9 mouse cellular contexts compared by ENCODE assay signal in the genomic region with DNA sequence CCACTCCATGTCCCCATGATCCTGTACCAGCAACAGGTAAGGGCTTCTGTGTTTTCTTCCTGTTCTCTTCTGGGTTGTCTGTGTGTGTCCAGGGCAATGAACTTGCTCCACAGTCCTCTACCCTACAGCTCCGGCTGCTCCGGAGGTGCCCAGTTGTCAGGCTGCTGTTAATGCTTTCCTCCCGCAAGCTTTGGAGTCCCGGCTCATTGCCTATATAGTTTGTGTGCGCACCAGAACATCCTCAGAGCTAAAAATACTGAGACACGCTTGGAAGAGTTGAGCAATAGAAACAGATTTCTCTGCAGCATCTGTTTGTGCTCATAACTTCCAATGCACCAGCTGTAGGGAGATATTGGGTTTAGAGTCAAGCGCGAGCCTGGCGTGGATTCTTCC. TPM values are rescaled to one million over a fixed set of nuclear protein-coding genes. Genes with fewer than 3 reads are reported as not detected.
A peak's percentile ranks its signal among the peaks of the same experiment; 100 is the strongest.
DNase-seq lines count a peak whose midpoint lies in the region; ATAC-seq and TF ChIP-seq lines count a peak whose summit lies in the region.
"Had no signal": no experiment of that assay in that cellular context is flagged by ENCODE, and none has a peak within 500 bp of the region (broad histone marks: within the 10 kb centered on the region; RNA-seq: fewer than 3 reads in every experiment).

No protein-coding gene starts in this region.

- H3K9me3 ChIP-seq in limb, embryonic 12.5 days, result no peaks in the 10 kb centered on the region
- H3K9me3 ChIP-seq in neural tube, embryonic 14.5 days (ENCODE audit: control insufficient read depth, low read length), result no peaks in the 10 kb centered on the region

- no peak for TF ChIP-seq CTCF in bone marrow, adult 2 months (IDR thresholded peaks at IDR 0.05; ENCODE audit: control insufficient read depth, insufficient read depth, low read length)

- ATAC-seq in granulocyte monocyte progenitor cell, adult 5-6 weeks (replicated peaks; ENCODE audit: poor library complexity, severe bottlenecking), result peak; percentile 49
- peak; percentile 67 for ATAC-seq in limb, embryonic 12.5 days (ENCODE audit: insufficient number of reproducible peaks, insufficient read depth, low FRiP score, low TSS enrichment, low read depth)
- ATAC-seq in neural tube, embryonic 14.5 days (ENCODE audit: low read depth), result peak; percentile 68
- ATAC-seq in activated CD4-positive, CD25-positive, alpha-beta regulatory T cell, adult 4 months, result no peak

- peak overlapping the region; percentile 52 for H3K9ac ChIP-seq in limb, embryonic 12.5 days (replicated peaks)
- H3K9ac ChIP-seq in neural tube, embryonic 14.5 days (replicated peaks; ENCODE audit: low read depth, low read length), result peak overlapping the region; percentile 43

- under 1% methylated on average over 9 of the region's 9 CpGs for WGBS in bone marrow, adult 2 months
- under 1% methylated on average over 9 of the region's 9 CpGs for WGBS in limb, embryonic 12.5 days
- under 1% methylated on average over 9 of the region's 9 CpGs for WGBS in neural tube, embryonic 14.5 days

- peak; percentile 56 to 71 for DNase-seq in heart, adult 18-20 months
- DNase-seq in heart, postnatal 4 days, result no peak
- DNase-seq in cerebellum, adult 8-10 months, result no peak

- H3K4me2 ChIP-seq in limb, embryonic 12.5 days, result peak overlapping the region; percentile 95
- peak overlapping the region; percentile 100 for H3K4me2 ChIP-seq in neural tube, embryonic 14.5 days (ENCODE audit: low read depth, low read length)

- no peaks in the 10 kb centered on the region for H3K36me3 ChIP-seq in limb, embryonic 12.5 days
- H3K36me3 ChIP-seq in neural tube, embryonic 14.5 days (ENCODE audit: control insufficient read depth, insufficient read depth, low read length), result no peaks in the 10 kb centered on the region
- H3K36me3 ChIP-seq: G1E had no signal

- H3K4me3 ChIP-seq in bone marrow, adult 2 months (replicated peaks; ENCODE audit: control insufficient read depth, low read depth, low read length), result peak overlapping the region; percentile 64
- H3K4me3 ChIP-seq in limb, embryonic 12.5 days (replicated peaks), result peak overlapping the region; percentile 68
- H3K4me3 ChIP-seq in neural tube, embryonic 14.5 days (ENCODE audit: low read depth, low read length), result peak overlapping the region; percentile 49

- TF ChIP-seq POLR2A in bone marrow, adult 2 months (IDR thresholded peaks at IDR 0.05; ENCODE audit: borderline replicate concordance, control insufficient read depth, low read depth, low read length), result no peak

- H3K27me3 ChIP-seq in limb, embryonic 12.5 days, result no peaks in the 10 kb centered on the region
- no peaks in the 10 kb centered on the region for H3K27me3 ChIP-seq in neural tube, embryonic 14.5 days (ENCODE audit: control insufficient read depth, insufficient read depth, low read length)

- H3K4me1 ChIP-seq in bone marrow, adult 2 months (ENCODE audit: control insufficient read depth, insufficient read depth, low read length), result peaks cover 1% of the 10 kb centered on the region; the same call in 1 of the 2 replicates
- peaks cover 22% of the 10 kb centered on the region for H3K4me1 ChIP-seq in limb, embryonic 12.5 days (replicated peaks)
- no peaks in the 10 kb centered on the region for H3K4me1 ChIP-seq in neural tube, embryonic 14.5 days (ENCODE audit: control insufficient read depth, insufficient read depth, low read length)

- H3K27ac ChIP-seq in bone marrow, adult 2 months (ENCODE audit: control insufficient read depth, insufficient read depth, low read depth, low read length, poor library complexity), result peak overlapping the region; percentile 41; the same call in 1 of the 2 replicates
- H3K27ac ChIP-seq in limb, embryonic 12.5 days, result peak overlapping the region; percentile 46; the same call in 1 of the 2 replicates
- no peak overlapping the region for H3K27ac ChIP-seq in neural tube, embryonic 14.5 days (ENCODE audit: low read depth, low read length)

RNA-seq across cellular contexts. Expression of gene Kcnj2, which starts 0.3 kb away (rescaled TPM):
- total RNA-seq in heart, adult 18-20 months (2021), result 10 to 100 TPM; 20.5 to 22.1 TPM
- total RNA-seq in heart, postnatal 4 days (2021), result 10 to 100 TPM; 23.8 to 33.4 TPM
- polyA plus RNA-seq in bone marrow, adult 2 months (2011; ENCODE audit: insufficient read depth, insufficient read length, low replicate concordance, missing spikeins), result 0.65 and 2.9 TPM in 2 replicates
- 5.4 TPM in 2 replicates for total RNA-seq in granulocyte monocyte progenitor cell, adult 5-6 weeks (2014; fragmentation: Nextera tagmentation)
- 15.0 and 18.4 TPM in 2 replicates for total RNA-seq in granulocyte monocyte progenitor cell, adult 5-6 weeks (2017)
- polyA plus RNA-seq in limb, embryonic 12.5 days (2016; fragmentation: Nextera tagmentation; extraction: Ambion mirVana), result 5.0 and 6.4 TPM in 2 replicates
- polyA plus RNA-seq in neural tube, embryonic 14.5 days (2014; fragmentation: Nextera tagmentation; extraction: Ambion mirVana), result 0.61 and 0.70 TPM in 2 replicates
- polyA plus RNA-seq in activated CD4-positive, CD25-positive, alpha-beta regulatory T cell, adult 4 months (2017; shearing (Covaris generic)), result under 1 TPM in 1 of 2 experiments, not detected in 1; 0.09 TPM
- polyA plus RNA-seq: G1E had no signal

Comparison
In these comparisons a context has a peak if more than half of its experiments do, and no peak if none do; other contexts are left out.
1. DNase-seq: peak in heart, adult 18-20 months (2 of 2); none in heart, postnatal 4 days (single experiment) and cerebellum, adult 8-10 months (single experiment).
2. Peak in every context shown above with its lines, with median percentiles within 50 percentile points of each other: H3K4me3 ChIP-seq.